Comparison of ENCODE assay signal across 19 mouse cellular contexts in genomic region chr17:42190206-42190902, GRCm38 (mm10).
DNase-seq lines count a peak whose midpoint lies in the region; ATAC-seq lines count a peak whose summit lies in the region.
"Had no signal": no experiment of that assay in that cellular context is flagged by ENCODE, and none has a peak within 500 bp of the region (broad histone marks: within the 10 kb centered on the region; RNA-seq: fewer than 3 reads in every experiment).

No protein-coding gene starts in this region.

- H3K27me3 ChIP-seq in hindbrain, embryonic 16.5 days (replicated peaks; ENCODE audit: control insufficient read depth, insufficient read depth, low read length) = no peaks in the 10 kb centered on the region
- no peaks in the 10 kb centered on the region for H3K27me3 ChIP-seq in hindbrain, embryonic 14.5 days (ENCODE audit: control insufficient read depth, insufficient read depth, low read length)
- H3K27me3 ChIP-seq: hindbrain, embryonic 13.5 days; kidney, embryonic 15.5 days; limb, embryonic 12.5 days; liver, embryonic 12.5 days had no signal

- no peak for DNase-seq in hindbrain, embryonic 14.5 days (ENCODE audit: low spot score)
- peak; percentile 15 for DNase-seq in ZHBTc4 (ENCODE audit: low read depth, low spot score)
- peak; percentile 45 for DNase-seq in cerebellum, adult 11 months
- DNase-seq in cerebellum, postnatal 10 days = peak; percentile 92 to 94
- DNase-seq in right cerebral cortex, postnatal 36 days (ENCODE audit: low spot score in 2 of 2) = no peak
- no peak for DNase-seq in spleen, postnatal 10 days (ENCODE audit: low spot score in 2 of 2)
- DNase-seq: adrenal gland, adult 2 months; B cell, adult 2 months; gastrocnemius, postnatal 25 days; lung, embryonic 14.5 days; lung, postnatal 36 days had no signal

- no peaks in the 10 kb centered on the region for H3K9me3 ChIP-seq in hindbrain, embryonic 16.5 days (ENCODE audit: control insufficient read depth, low read length)
- H3K9me3 ChIP-seq in hindbrain, embryonic 14.5 days (ENCODE audit: control insufficient read depth, low read length) = no peaks in the 10 kb centered on the region
- H3K9me3 ChIP-seq: forebrain, embryonic 10.5 days; hindbrain, embryonic 13.5 days; kidney, embryonic 15.5 days; limb, embryonic 12.5 days had no signal

- H3K36me3 ChIP-seq in hindbrain, embryonic 16.5 days (ENCODE audit: control insufficient read depth, insufficient read depth, low read length) = no peaks in the 10 kb centered on the region
- no peaks in the 10 kb centered on the region for H3K36me3 ChIP-seq in hindbrain, embryonic 14.5 days (replicated peaks; ENCODE audit: control insufficient read depth, insufficient read depth)
- H3K36me3 ChIP-seq: forebrain, embryonic 10.5 days; hindbrain, embryonic 13.5 days; kidney, embryonic 15.5 days; limb, embryonic 12.5 days; liver, embryonic 12.5 days had no signal

- H3K4me1 ChIP-seq in hindbrain, embryonic 16.5 days (ENCODE audit: control insufficient read depth, insufficient read depth, low read depth, low read length) = no peaks in the 10 kb centered on the region
- no peaks in the 10 kb centered on the region for H3K4me1 ChIP-seq in hindbrain, embryonic 14.5 days (replicated peaks; ENCODE audit: control insufficient read depth, insufficient read depth, low read length)
- H3K4me1 ChIP-seq: forebrain, embryonic 10.5 days; hindbrain, embryonic 13.5 days; kidney, embryonic 15.5 days; limb, embryonic 12.5 days; liver, embryonic 12.5 days had no signal

- no peak overlapping the region for H3K4me2 ChIP-seq in hindbrain, embryonic 16.5 days (ENCODE audit: low read length)
- no peak overlapping the region for H3K4me2 ChIP-seq in hindbrain, embryonic 14.5 days (replicated peaks)
- H3K4me2 ChIP-seq: hindbrain, embryonic 13.5 days; kidney, embryonic 15.5 days; limb, embryonic 12.5 days; liver, embryonic 12.5 days; lung, embryonic 14.5 days had no signal

- H3K27ac ChIP-seq in hindbrain, embryonic 16.5 days (ENCODE audit: low read depth, low read length) = no peak overlapping the region
- H3K27ac ChIP-seq in hindbrain, embryonic 14.5 days = no peak overlapping the region
- H3K27ac ChIP-seq: forebrain, embryonic 10.5 days; hindbrain, embryonic 13.5 days; kidney, embryonic 15.5 days; limb, embryonic 12.5 days; liver, embryonic 12.5 days had no signal

- ATAC-seq in hindbrain, embryonic 16.5 days = peak; percentile 91
- ATAC-seq in hindbrain, embryonic 14.5 days (ENCODE audit: low FRiP score) = no peak
- ATAC-seq: intestine, postnatal 0 days; liver, embryonic 12.5 days; midbrain, embryonic 16.5 days had no signal

- WGBS in hindbrain, embryonic 16.5 days = 66% methylated on average over 8 of the region's 8 CpGs
- 73% methylated on average over 8 of the region's 8 CpGs for WGBS in hindbrain, embryonic 14.5 days

- no peak overlapping the region for H3K9ac ChIP-seq in hindbrain, embryonic 16.5 days (ENCODE audit: low read depth, low read length)
- H3K9ac ChIP-seq in hindbrain, embryonic 14.5 days = no peak overlapping the region
- H3K9ac ChIP-seq: hindbrain, embryonic 13.5 days; kidney, embryonic 15.5 days; limb, embryonic 12.5 days; liver, embryonic 12.5 days; lung, embryonic 14.5 days had no signal

- H3K4me3 ChIP-seq in hindbrain, embryonic 16.5 days (ENCODE audit: low read length) = no peak overlapping the region
- H3K4me3 ChIP-seq in hindbrain, embryonic 14.5 days (replicated peaks; ENCODE audit: low read length) = no peak overlapping the region
- H3K4me3 ChIP-seq: forebrain, embryonic 10.5 days; hindbrain, embryonic 13.5 days; kidney, embryonic 15.5 days; limb, embryonic 12.5 days; liver, embryonic 12.5 days had no signal

Comparison
In these comparisons a context has a peak if more than half of its experiments do, and no peak if none do; other contexts are left out.
1. DNase-seq: peak in ZHBTc4 (single experiment), cerebellum, adult 11 months (single experiment) and cerebellum, postnatal 10 days (2 of 2); none in hindbrain, embryonic 14.5 days (single experiment), right cerebral cortex, postnatal 36 days (0 of 2) and spleen, postnatal 10 days (0 of 2).